Mouse (Mus musculus): Measurements from ENCODE around the gene Pmm2. TPM values are rescaled to one million over a fixed set of nuclear protein-coding genes. Genes with fewer than 3 reads are reported as not detected.
A peak's percentile ranks its signal among the peaks of the same experiment; 100 is the strongest.

Gene Pmm2
- total RNA-seq, 2 experiments from 2014 or later: 30.0 to 32.2 TPM

GRCm38 (mm10) chr16:8676228-8676627, 38.8 kb downstream of the Pmm2 start:
- intact Hi-C loops (cut with DNase I): loop anchor here (2.0 kb wide), 1 partner anchor 263 kb away; no protein-coding TSS in a partner anchor
- no peak for DNase-seq

- DNase-seq: peak; percentile 60 to 76
- intact Hi-C loops (cut with DNase I): loop anchor here (1.0 to 2.0 kb wide), 2 partner anchors 182 to 264 kb away; no protein-coding TSS in a partner anchor
These were observed 39.3 kb downstream of the Pmm2 start for GRCm38 (mm10) chr16:8676800-8677199.

- intact Hi-C loops (cut with DNase I): no loop called here
- DNase-seq: no peak
These were observed 40.6 kb downstream of the Pmm2 start for GRCm38 (mm10) chr16:8678035-8678434.

- intact Hi-C loops (cut with DNase I): no loop called here
These were observed 41.2 kb downstream of the Pmm2 start for GRCm38 (mm10) chr16:8678676-8679075.

GRCm38 (mm10) chr16:8679780-8680179, 42.3 kb downstream of the Pmm2 start:
- intact Hi-C loops (cut with DNase I): no loop called here
- DNase-seq: no peak

More at GRCm38 (mm10) chr16:8678676-8679075, 41.2 kb downstream of the Pmm2 start:
- DNase-seq: no peak

- intact Hi-C loops (cut with DNase I): no loop called here
- DNase-seq: no peak
These were observed 43.0 kb downstream of the Pmm2 start, which contains the start of gene Gm5767 for GRCm38 (mm10) chr16:8680470-8680869. Gene Gm5767, plus strand, starts transcription at chr16:8680770.

GRCm38 (mm10) chr16:8685087-8685486, 47.6 kb downstream of the Pmm2 start:
- no peak for DNase-seq
- intact Hi-C loops (cut with DNase I): loop anchor here (5.0 kb wide), 1 partner anchor 52 kb away; no protein-coding TSS in a partner anchor

GRCm38 (mm10) chr16:8686121-8686870, 48.8 kb downstream of the Pmm2 start:
- DNase-seq: peak; percentile 76 to 86
- intact Hi-C loops (cut with DNase I): loop anchor here (1.0 to 5.0 kb wide), 3 partner anchors 51 to 183 kb away; no protein-coding TSS in a partner anchor

GRCm38 (mm10) chr16:8686871-8687535, 49.5 kb downstream of the Pmm2 start:
- DNase-seq: no peak
- intact Hi-C loops (cut with DNase I): loop anchor here (1.0 to 5.0 kb wide), 3 partner anchors 50 to 182 kb away; no protein-coding TSS in a partner anchor

GRCm38 (mm10) chr16:8687559-8688112, 50.2 kb downstream of the Pmm2 start:
- no peak for DNase-seq
- intact Hi-C loops (cut with DNase I): loop anchor here (2.0 to 5.0 kb wide), 2 partner anchors 50 to 181 kb away; no protein-coding TSS in a partner anchor

GRCm38 (mm10) chr16:8689979-8690656, 52.6 kb downstream of the Pmm2 start:
- intact Hi-C loops (cut with DNase I): loop anchor here (5.0 kb wide), 1 partner anchor 47 kb away; no protein-coding TSS in a partner anchor
- peak; percentile 56 to 72 for DNase-seq

- DNase-seq: no peak
- intact Hi-C loops (cut with DNase I): no loop called here
These were observed 53.7 kb downstream of the Pmm2 start for GRCm38 (mm10) chr16:8691206-8691605.

GRCm38 (mm10) chr16:8699556-8699955, 62.1 kb downstream of the Pmm2 start:
- DNase-seq: no peak
- intact Hi-C loops (cut with DNase I): no loop called here

GRCm38 (mm10) chr16:8700586-8700985, 63.1 kb downstream of the Pmm2 start:
- intact Hi-C loops (cut with DNase I): loop anchor here (5.0 kb wide), 1 partner anchor 37 kb away; no protein-coding TSS in a partner anchor
- DNase-seq: no peak

GRCm38 (mm10) chr16:8711998-8712397, 74.5 kb downstream of the Pmm2 start:
- DNase-seq: no peak
- intact Hi-C loops (cut with DNase I): no loop called here

Small RNAs within 50 kb of the gene (microRNA-seq; reads per million reads assigned to microRNA genes)
- 0 reads per million in 2 experiments for gene Gm22137

Other genes with a start within 250 kb of the Pmm2 start
- gene Tmem114, start 212.5 kb upstream of the Pmm2 start, total RNA-seq (2021): not detected
- 10 to 100 TPM; 21.4 to 25.3 TPM for gene Mettl22, start 166.9 kb upstream of the Pmm2 start, total RNA-seq (2021)
- gene Abat, start 124.2 kb upstream of the Pmm2 start, total RNA-seq (2021): 1 to 10 TPM; 5.7 to 6.6 TPM
- gene Tmem186, start within 50 bp of the Pmm2 start, total RNA-seq (2021): 10 to 100 TPM; 15.5 to 15.6 TPM
- 10 to 100 TPM; 23.7 to 24.9 TPM for gene Carhsp1, start 34.5 kb downstream of the Pmm2 start, total RNA-seq (2021)
- gene Gm5767, start 43.1 kb downstream of the Pmm2 start, total RNA-seq (2021): not detected
- gene Usp7, start 154.6 kb downstream of the Pmm2 start, total RNA-seq (2021): 10 to 100 TPM; 61.9 to 65.0 TPM
- 100 to 1,000 TPM; 111 to 112 TPM for gene 1810013L24Rik, start 192.4 kb downstream of the Pmm2 start, total RNA-seq (2021)

Measured in heart, postnatal 14 days (tissue).